Mouse (Mus musculus) kidney, adult 2 months (tissue): ENCODE data around the gene Mcu. TPM values are rescaled to one million over a fixed set of nuclear protein-coding genes. Genes with fewer than 3 reads are reported as not detected.
A peak's percentile ranks its signal among the peaks of the same experiment; 100 is the strongest.

ENCODE experiments used
- DNase-seq: peaks from one replicate; pipeline ENCODE4 v3.0.0; 2021
- H3K27ac ChIP-seq: fragments of 200-500 bp; 2 replicates; pipeline ENCODE4 v1.5.1; 2012; ENCODE audit warnings: low read depth, low read length, control low read depth, inconsistent platforms; ENCODE audit not compliant: insufficient read depth
- H3K27me3 ChIP-seq: fragments of 200-500 bp; replicated peaks from 2 replicates; pipeline ENCODE4 v1.6.1; 2012; ENCODE audit warnings: mild to moderate bottlenecking, moderate library complexity, low read length, inconsistent platforms; ENCODE audit not compliant: control insufficient read depth, insufficient read depth
- H3K36me3 ChIP-seq: fragments of 200-500 bp; 2 replicates; pipeline ENCODE4 v1.6.1; 2012; ENCODE audit warnings: mild to moderate bottlenecking, moderate library complexity, low read length, inconsistent platforms; ENCODE audit not compliant: control insufficient read depth, insufficient read depth
- H3K4me1 ChIP-seq: fragments of 200-500 bp; 2 replicates; pipeline ENCODE4 v1.6.1; 2011; ENCODE audit warnings: low read length; ENCODE audit not compliant: control insufficient read depth, insufficient read depth
- H3K4me3 ChIP-seq: fragments of 200-500 bp; 2 replicates; pipeline ENCODE4 v1.5.1; 2011; ENCODE audit warnings: mild to moderate bottlenecking, low read depth, low read length, control low read depth; ENCODE audit not compliant: insufficient read depth
- CTCF ChIP-seq: fragments of 200-500 bp; conservative IDR thresholded peaks from 2 replicates; pipeline ENCODE4 v1.5.1; 2011; ENCODE audit warnings: low read depth, mild to moderate bottlenecking, control low read depth, low read length, moderate library complexity, mixed read lengths; ENCODE audit not compliant: insufficient read depth, insufficient read length
- POLR2A ChIP-seq: fragments of 200-500 bp; IDR thresholded peaks from one replicate; pipeline ENCODE4 v1.6.1; 2011; ENCODE audit warnings: low read depth, low read length, control low read depth
- WGBS: fragments of 180-500 bp; shearing (Covaris S2); methylation state at CpG from one replicate; pipeline ENCODE4 v1.1.7; 2018; 5-methylcytosine and 5-hydroxymethylcytosine counted together
- polyA plus RNA-seq: library from polyadenylated mRNA; depleted of rRNA; stranded (reverse); fragments of >200 nt; gene quantifications from 2 replicates; pipeline ENCODE4 v1.2.3, GENCODE M21; 2012

The Mcu gene
- polyA plus RNA-seq, 1 experiment = 16.2 TPM

- WGBS = 97% methylated on average over 5 of the region's 5 CpGs
- Histone ChIP-seq H3K27ac (no peak overlapping the region), H3K4me1 (no peaks in the 10 kb centered on the region), H3K36me3 (no peaks in the 10 kb centered on the region), H3K27me3 (no peaks in the 10 kb centered on the region), H3K4me3 (no peak overlapping the region)
- no peak for TF ChIP-seq CTCF
- TF ChIP-seq POLR2A = no peak
- DNase-seq = no peak
Observed at GRCm38 (mm10) chr10:59560126-59560525, 56.4 kb downstream of the Mcu start.

GRCm38 (mm10) chr10:59558602-59559001, 57.9 kb downstream of the Mcu start:
- Histone ChIP-seq H3K27me3 (no peaks in the 10 kb centered on the region), H3K4me3 (no peak overlapping the region), H3K27ac (no peak overlapping the region), H3K36me3 (no peaks in the 10 kb centered on the region), H3K4me1 (no peaks in the 10 kb centered on the region)
- TF ChIP-seq POLR2A (no peak), CTCF (no peak)
- peak; percentile 63 for DNase-seq
- WGBS = 73% methylated on average over 4 of the region's 4 CpGs

- no peak for TF ChIP-seq CTCF
- TF ChIP-seq POLR2A = no peak
- DNase-seq = no peak
- WGBS = 94% methylated on average over 5 of the region's 5 CpGs
Observed at GRCm38 (mm10) chr10:59558164-59558563, 58.3 kb downstream of the Mcu start.

GRCm38 (mm10) chr10:59556541-59556940, 60.0 kb downstream of the Mcu start:
- no peaks in the 10 kb centered on the region for H3K4me1 ChIP-seq
- DNase-seq = no peak
- no peaks in the 10 kb centered on the region for H3K27me3 ChIP-seq
- no peak for TF ChIP-seq CTCF
- no peak for TF ChIP-seq POLR2A
- 40% methylated on average over 5 of the region's 5 CpGs for WGBS
- H3K4me3 ChIP-seq = no peak overlapping the region
- no peak overlapping the region for H3K27ac ChIP-seq
- H3K36me3 ChIP-seq = no peaks in the 10 kb centered on the region

More at GRCm38 (mm10) chr10:59558164-59558563, 58.3 kb downstream of the Mcu start:
- no peak overlapping the region for H3K27ac ChIP-seq
- no peaks in the 10 kb centered on the region for H3K36me3 ChIP-seq
- H3K4me3 ChIP-seq = no peak overlapping the region
- no peaks in the 10 kb centered on the region for H3K4me1 ChIP-seq
- no peaks in the 10 kb centered on the region for H3K27me3 ChIP-seq

GRCm38 (mm10) chr10:59554243-59554642, 62.2 kb downstream of the Mcu start:
- no peak for DNase-seq
- no peaks in the 10 kb centered on the region for H3K27me3 ChIP-seq
- no peaks in the 10 kb centered on the region for H3K36me3 ChIP-seq
- no peak overlapping the region for H3K27ac ChIP-seq
- H3K4me3 ChIP-seq = no peak overlapping the region
- TF ChIP-seq CTCF (0 out of 2 replicates have a peak, but pooled peaks have one; percentile 12), POLR2A (no peak)
- WGBS = 98% methylated on average over 1 of the region's 1 CpGs
- no peaks in the 10 kb centered on the region for H3K4me1 ChIP-seq

GRCm38 (mm10) chr10:59552456-59552855, 64.0 kb downstream of the Mcu start:
- Histone ChIP-seq H3K4me1 (no peaks in the 10 kb centered on the region), H3K27ac (no peak overlapping the region), H3K36me3 (no peaks in the 10 kb centered on the region), H3K27me3 (no peaks in the 10 kb centered on the region), H3K4me3 (no peak overlapping the region)
- TF ChIP-seq POLR2A = no peak
- TF ChIP-seq CTCF = no peak
- WGBS = 61% methylated on average over 1 of the region's 1 CpGs
- no peak for DNase-seq

GRCm38 (mm10) chr10:59548768-59549333, 67.6 kb downstream of the Mcu start:
- 78% methylated on average over 11 of the region's 11 CpGs for WGBS
- H3K4me1 ChIP-seq = peaks cover 6% of the 10 kb centered on the region; the same call in 1 of the 2 replicates
- TF ChIP-seq POLR2A (no peak), CTCF (no peak)
- DNase-seq = no peak
- H3K36me3 ChIP-seq = no peaks in the 10 kb centered on the region
- no peak overlapping the region for H3K4me3 ChIP-seq
- H3K27me3 ChIP-seq = no peaks in the 10 kb centered on the region
- H3K27ac ChIP-seq = no peak overlapping the region
